Mouse (Mus musculus): ENCODE measurements around the gene Arhgef3.

Arhgef3 gene

GRCm38 (mm10) chr14:27114362-27115274 lies at the start of gene Arhgef3:
TSS of gene Arhgef3 (plus strand) at chr14:27114899.
- peak; percentile 39 to 47 for DNase-seq

- DNase-seq, result no peak
Measured at GRCm38 (mm10) chr14:27066171-27066929, 48.3 kb upstream of the Arhgef3 start.

GRCm38 (mm10) chr14:27067866-27068271 lies 46.8 kb upstream of the Arhgef3 start:
- no peak for DNase-seq

- no peak for DNase-seq
Measured at GRCm38 (mm10) chr14:27069434-27070097, 45.1 kb upstream of the Arhgef3 start.

- DNase-seq, result no peak
Measured at GRCm38 (mm10) chr14:27070128-27070527, 44.6 kb upstream of the Arhgef3 start.

GRCm38 (mm10) chr14:27070758-27071157 lies 43.9 kb upstream of the Arhgef3 start:
- DNase-seq, result no peak

GRCm38 (mm10) chr14:27071985-27072384 lies 42.7 kb upstream of the Arhgef3 start:
- peak in 1 of 2 experiments; percentile 18 for DNase-seq

- no peak for DNase-seq
Measured at GRCm38 (mm10) chr14:27075084-27075483, 39.6 kb upstream of the Arhgef3 start.

- DNase-seq, result peak; percentile 73 to 77
Measured at GRCm38 (mm10) chr14:27075909-27076521, 38.7 kb upstream of the Arhgef3 start.

- no peak for DNase-seq
Measured at GRCm38 (mm10) chr14:27076522-27076920, 38.2 kb upstream of the Arhgef3 start.

- DNase-seq, result peak in 1 of 2 experiments; percentile 28
Measured at GRCm38 (mm10) chr14:27081536-27082275, 33.0 kb upstream of the Arhgef3 start.

GRCm38 (mm10) chr14:27085471-27085870 lies 29.2 kb upstream of the Arhgef3 start:
- no peak for DNase-seq

GRCm38 (mm10) chr14:27085999-27086398 lies 28.7 kb upstream of the Arhgef3 start:
- DNase-seq, result no peak

GRCm38 (mm10) chr14:27094247-27094646 lies 20.5 kb upstream of the Arhgef3 start:
- no peak for DNase-seq

GRCm38 (mm10) chr14:27096133-27096532 lies 18.6 kb upstream of the Arhgef3 start:
- DNase-seq, result no peak

GRCm38 (mm10) chr14:27096779-27097178 lies 17.9 kb upstream of the Arhgef3 start:
- DNase-seq, result peak; percentile 80 to 82

GRCm38 (mm10) chr14:27101735-27102134 lies 13.0 kb upstream of the Arhgef3 start:
- no peak for DNase-seq

GRCm38 (mm10) chr14:27102720-27103119 lies 12.0 kb upstream of the Arhgef3 start:
- peak; percentile 31 to 41 for DNase-seq

GRCm38 (mm10) chr14:27105731-27106457 lies 8.8 kb upstream of the Arhgef3 start:
- no peak for DNase-seq

GRCm38 (mm10) chr14:27108748-27109504 lies 5.8 kb upstream of the Arhgef3 start:
- DNase-seq, result peak; percentile 82 to 89
